Mouse (Mus musculus) liver, embryonic 11.5 days (tissue): Measurements from ENCODE around the gene Kpna1. TPM values are rescaled to one million over a fixed set of nuclear protein-coding genes. Genes with fewer than 3 reads are reported as not detected.
A peak's percentile ranks its signal among the peaks of the same experiment; 100 is the strongest.
"Not testable (repeated sequence)": the region's sequence is repeated elsewhere in the genome, so short reads cannot be mapped to it uniquely, and the experiment has no call there.

Experiments used
- ATAC-seq: fragments of 200-750 bp; cut with Nextera tagmentation; replicated peaks from 2 replicates; pipeline ENCODE4 v1.8.0; 2017; ENCODE audit warnings: moderate number of reproducible peaks, mild to moderate bottlenecking, moderate TSS enrichment, moderate library complexity; ENCODE audit not compliant: low FRiP score
- DNase-seq: peaks from one replicate; pipeline ENCODE4 v3.0.0-alpha.2; 2017; ENCODE audit warnings: low spot score
- H3K27ac ChIP-seq: fragments of 300-500 bp; sonication (generic); 2 replicates; pipeline ENCODE4 v1.5.1; 2014; ENCODE audit warnings: mild to moderate bottlenecking, low read depth, low read length, control low read depth
- H3K27me3 ChIP-seq: fragments of 300-500 bp; sonication (generic); replicated peaks from 2 replicates; pipeline ENCODE4 v1.6.1; 2014; ENCODE audit warnings: low read length, mixed read lengths; ENCODE audit not compliant: control insufficient read depth, insufficient read depth
- H3K36me3 ChIP-seq: fragments of 300-500 bp; sonication (generic); 2 replicates; pipeline ENCODE4 v1.6.1; 2014; ENCODE audit warnings: mild to moderate bottlenecking, low read length, moderate library complexity, mixed read lengths; ENCODE audit not compliant: control insufficient read depth, insufficient read depth
- H3K4me1 ChIP-seq: fragments of 300-500 bp; sonication (generic); replicated peaks from 2 replicates; pipeline ENCODE4 v1.6.1; 2014; ENCODE audit warnings: low read length, mixed read lengths; ENCODE audit not compliant: control insufficient read depth, insufficient read depth
- H3K4me2 ChIP-seq: fragments of 300-500 bp; sonication (generic); 2 replicates; pipeline ENCODE4 v1.6.1; 2014; ENCODE audit warnings: mild to moderate bottlenecking, control low read depth, moderate library complexity
- H3K4me3 ChIP-seq: fragments of 300-500 bp; sonication (generic); 2 replicates; pipeline ENCODE4 v1.5.1; 2014; ENCODE audit warnings: low read depth, low read length, control low read depth
- H3K9ac ChIP-seq: fragments of 300-500 bp; sonication (generic); 2 replicates; pipeline ENCODE4 v1.6.1; 2014; ENCODE audit warnings: low read depth, low read length, control low read depth
- H3K9me3 ChIP-seq: fragments of 300-500 bp; sonication (generic); 2 replicates; pipeline ENCODE4 v1.6.1; 2016; ENCODE audit warnings: low read length, inconsistent platforms, mixed read lengths; ENCODE audit not compliant: control insufficient read depth
- WGBS: fragments of 180-500 bp; shearing (Covaris S2); extraction: QIAGEN DNeasy Blood & Tissue Kit; methylation state at CpG from one replicate; pipeline ENCODE4 v1.1.7; 2014; 5-methylcytosine and 5-hydroxymethylcytosine counted together
- polyA plus RNA-seq: library from polyadenylated mRNA; unstranded; fragments of >200 nt; fragmentation: Nextera tagmentation; extraction: Ambion mirVana; gene quantifications from 2 replicates; pipeline ENCODE4 v1.2.1, GENCODE M21; 2014

Gene Kpna1
- polyA plus RNA-seq, 1 experiment from 2014 or later = 53.6 TPM

GRCm38 (mm10) chr16:35982902-35983516 lies 4.5 kb downstream of the Kpna1 start:
- Histone ChIP-seq H3K27ac (peak overlapping the region; percentile 98), H3K4me2 (peak overlapping the region; percentile 83), H3K27me3 (no peaks in the 10 kb centered on the region), H3K4me1 (peaks cover 3% of the 10 kb centered on the region; the same call in 1 of the 2 replicates), H3K9me3 (no peaks in the 10 kb centered on the region), H3K36me3 (no peaks in the 10 kb centered on the region), H3K4me3 (peak overlapping the region; percentile 88), H3K9ac (peak overlapping the region; percentile 96)
- ATAC-seq (peak; percentile 86), DNase-seq (peak; percentile 94)
- under 1% methylated on average over 45 of the region's 54 CpGs for WGBS

DNA sequence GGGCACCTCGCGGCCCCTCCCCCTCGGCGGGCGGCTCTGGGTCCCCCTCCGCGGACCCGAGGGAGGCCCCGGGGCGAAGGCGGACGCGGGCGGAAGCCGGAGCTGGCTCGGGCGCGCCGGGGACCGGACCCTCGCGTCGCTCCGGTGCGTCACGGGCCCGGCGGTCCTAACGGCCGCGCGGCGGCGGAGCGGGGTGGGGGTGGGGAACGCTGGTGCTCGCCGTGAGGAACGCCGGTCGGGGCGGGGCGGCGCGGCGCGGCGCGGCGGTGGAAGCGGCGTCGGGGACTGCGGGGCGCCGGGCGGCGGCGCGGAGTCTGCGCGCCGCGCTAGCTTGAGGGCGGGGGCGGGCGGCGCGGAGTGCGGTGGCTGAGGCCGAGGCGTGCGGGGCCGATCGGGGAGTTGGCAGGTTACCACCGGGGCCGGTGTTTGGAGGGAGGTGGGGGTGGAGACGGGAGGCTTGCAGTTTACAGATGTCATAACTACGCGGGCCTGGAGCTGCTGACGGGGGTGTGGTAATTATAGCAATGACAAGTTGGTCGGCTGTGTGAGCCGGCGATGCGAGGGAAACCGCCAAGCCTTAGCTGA lies 5.1 kb downstream of the Kpna1 start:
- peaks cover 3% of the 10 kb centered on the region; the same call in 1 of the 2 replicates for H3K4me1 ChIP-seq
- WGBS = under 1% methylated on average over 52 of the region's 86 CpGs

DNA sequence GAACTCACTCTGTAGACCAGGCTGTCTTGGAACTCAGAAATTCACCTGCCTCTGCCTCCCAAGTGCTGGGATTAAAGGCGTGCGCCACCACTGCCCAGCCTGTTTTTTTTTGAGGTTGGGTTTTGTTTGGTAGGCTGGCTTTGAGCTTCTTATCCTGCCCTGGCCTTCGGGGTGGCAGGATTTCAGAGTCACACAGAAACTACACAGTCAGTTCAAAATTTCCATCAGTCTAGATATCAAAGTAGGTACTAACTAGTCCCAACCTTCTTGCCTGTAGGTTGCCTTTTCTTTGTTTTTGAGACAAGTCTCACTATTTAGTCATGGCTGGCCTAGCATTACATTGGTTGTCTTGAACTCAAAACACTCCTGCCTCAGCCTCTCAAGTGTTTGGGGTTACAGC lies 5.9 kb downstream of the Kpna1 start:
- H3K9ac ChIP-seq = peak overlapping the region; percentile 96; the same call in 1 of the 2 replicates
- 43% methylated on average over 3 of the region's 3 CpGs for WGBS
- H3K36me3 ChIP-seq = no peaks in the 10 kb centered on the region
- peak overlapping the region; percentile 88 for H3K4me3 ChIP-seq
- ATAC-seq (no peak), DNase-seq (no peak)
- peak overlapping the region; percentile 83 for H3K4me2 ChIP-seq
- no peak overlapping the region for H3K27ac ChIP-seq
- H3K4me1 ChIP-seq = peaks cover 3% of the 10 kb centered on the region; the same call in 1 of the 2 replicates
- H3K9me3 ChIP-seq = no peaks in the 10 kb centered on the region
- no peaks in the 10 kb centered on the region for H3K27me3 ChIP-seq

More for the DNA sequence above, 5.1 kb downstream of the Kpna1 start:
- no peaks in the 10 kb centered on the region for H3K27me3 ChIP-seq
- peak; percentile 71 for DNase-seq
- ATAC-seq = peak; percentile 56
- no peaks in the 10 kb centered on the region for H3K9me3 ChIP-seq
- H3K27ac ChIP-seq = peak overlapping the region; percentile 98
- H3K36me3 ChIP-seq = no peaks in the 10 kb centered on the region
- peak overlapping the region; percentile 96 for H3K9ac ChIP-seq
- H3K4me2 ChIP-seq = peak overlapping the region; percentile 83
- peak overlapping the region; percentile 88 for H3K4me3 ChIP-seq

DNA sequence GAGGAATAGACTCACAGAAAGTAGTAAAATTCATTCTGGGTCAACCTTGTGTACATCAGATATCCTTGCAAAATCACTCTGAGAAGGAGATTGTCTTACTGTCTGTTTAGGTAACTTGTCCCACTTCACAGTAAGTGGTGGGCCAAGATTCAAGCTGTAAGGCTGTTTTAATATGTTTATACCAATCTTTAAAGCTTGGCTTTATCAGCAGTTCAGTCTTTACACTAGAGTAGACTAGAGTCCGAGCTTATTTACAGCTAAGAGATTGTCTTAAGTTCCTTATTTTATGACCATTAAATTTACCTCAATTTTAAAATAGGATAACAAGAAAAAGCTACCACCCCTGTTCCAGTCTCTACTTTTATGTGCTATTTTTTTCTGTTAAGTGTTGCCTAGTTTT lies 9.4 kb downstream of the Kpna1 start:
- Histone ChIP-seq H3K4me2 (no peak overlapping the region), H3K9me3 (no peaks in the 10 kb centered on the region), H3K4me1 (peaks cover 3% of the 10 kb centered on the region; the same call in 1 of the 2 replicates), H3K27ac (no peak overlapping the region), H3K36me3 (no peaks in the 10 kb centered on the region), H3K9ac (no peak overlapping the region), H3K27me3 (no peaks in the 10 kb centered on the region), H3K4me3 (no peak overlapping the region)
- WGBS = 74% methylated on average over 1 of the region's 1 CpGs
- ATAC-seq (no peak), DNase-seq (no peak)

- no peak for DNase-seq
- 78% methylated on average over 1 of the region's 1 CpGs for WGBS
- no peaks in the 10 kb centered on the region; the same call in 1 of the 2 replicates for H3K4me1 ChIP-seq
- H3K4me2 ChIP-seq = no peak overlapping the region
- H3K27me3 ChIP-seq = no peaks in the 10 kb centered on the region
- ATAC-seq = no peak
- H3K9me3 ChIP-seq = no peaks in the 10 kb centered on the region
- H3K4me3 ChIP-seq = no peak overlapping the region
- no peak overlapping the region for H3K9ac ChIP-seq
- no peak overlapping the region for H3K27ac ChIP-seq
- no peaks in the 10 kb centered on the region for H3K36me3 ChIP-seq
Observed at GRCm38 (mm10) chr16:35992391-35992790, 13.8 kb downstream of the Kpna1 start.

DNA sequence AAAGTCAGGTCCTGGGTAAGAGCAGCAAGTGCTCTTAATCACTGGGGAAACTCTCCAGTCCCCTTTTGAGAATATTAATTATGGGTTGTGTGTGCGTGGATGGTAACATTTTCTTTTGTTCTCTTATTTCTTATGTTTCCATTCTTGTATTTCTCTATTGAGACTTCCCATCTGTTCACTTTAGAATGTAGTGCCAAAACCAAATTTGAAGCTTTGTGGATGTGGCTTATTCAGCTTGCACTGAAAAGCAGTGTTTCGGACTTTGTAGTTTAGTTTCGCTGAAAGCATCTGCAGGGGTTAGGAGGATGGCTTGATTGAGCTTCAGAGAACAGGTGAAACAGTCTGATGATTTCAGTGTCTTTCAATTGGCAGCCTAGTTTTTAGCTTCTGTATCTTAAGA lies 14.8 kb downstream of the Kpna1 start:
- Histone ChIP-seq H3K4me3 (no peak overlapping the region), H3K4me2 (no peak overlapping the region), H3K9ac (no peak overlapping the region), H3K36me3 (no peaks in the 10 kb centered on the region), H3K27me3 (no peaks in the 10 kb centered on the region), H3K9me3 (no peaks in the 10 kb centered on the region), H3K4me1 (no peaks in the 10 kb centered on the region; the same call in 1 of the 2 replicates), H3K27ac (no peak overlapping the region)
- no peak for ATAC-seq
- 95% methylated on average over 3 of the region's 3 CpGs for WGBS
- DNase-seq = no peak

- not testable (repeated sequence) for H3K4me2 ChIP-seq, H3K27ac ChIP-seq, H3K9me3 ChIP-seq, ATAC-seq, H3K4me3 ChIP-seq, DNase-seq, H3K9ac ChIP-seq, H3K36me3 ChIP-seq, H3K27me3 ChIP-seq, H3K4me1 ChIP-seq
- WGBS = 91% methylated on average over 4 of the region's 4 CpGs
Observed at GRCm38 (mm10) chr16:35998852-35999251, 20.3 kb downstream of the Kpna1 start.

GRCm38 (mm10) chr16:36008396-36008795 lies 29.8 kb downstream of the Kpna1 start:
- DNase-seq (no peak), ATAC-seq (no peak)
- Histone ChIP-seq H3K4me3 (no peak overlapping the region), H3K4me1 (no peaks in the 10 kb centered on the region), H3K9ac (no peak overlapping the region), H3K36me3 (no peaks in the 10 kb centered on the region; the same call in 1 of the 2 replicates), H3K27ac (no peak overlapping the region), H3K4me2 (no peak overlapping the region), H3K9me3 (no peaks in the 10 kb centered on the region), H3K27me3 (no peaks in the 10 kb centered on the region)
- WGBS = 91% methylated on average over 3 of the region's 3 CpGs

GRCm38 (mm10) chr16:36016335-36016734 lies 37.8 kb downstream of the Kpna1 start:
- Histone ChIP-seq H3K4me1 (no peaks in the 10 kb centered on the region), H3K4me3 (no peak overlapping the region), H3K9me3 (no peaks in the 10 kb centered on the region), H3K27me3 (no peaks in the 10 kb centered on the region), H3K27ac (no peak overlapping the region), H3K36me3 (peaks cover 9% of the 10 kb centered on the region; the same call in 1 of the 2 replicates), H3K9ac (no peak overlapping the region), H3K4me2 (no peak overlapping the region)
- DNase-seq (no peak), ATAC-seq (no peak)
- WGBS = 83% methylated on average over 1 of the region's 1 CpGs
